Mouse (Mus musculus): ENCODE data around the gene Rpl7a.
A peak's percentile ranks its signal among the peaks of the same experiment; 100 is the strongest.
"Not testable (repeated sequence)": the region's sequence is repeated elsewhere in the genome, so short reads cannot be mapped to it uniquely, and the experiment has no call there.

Rpl7a gene

DNA sequence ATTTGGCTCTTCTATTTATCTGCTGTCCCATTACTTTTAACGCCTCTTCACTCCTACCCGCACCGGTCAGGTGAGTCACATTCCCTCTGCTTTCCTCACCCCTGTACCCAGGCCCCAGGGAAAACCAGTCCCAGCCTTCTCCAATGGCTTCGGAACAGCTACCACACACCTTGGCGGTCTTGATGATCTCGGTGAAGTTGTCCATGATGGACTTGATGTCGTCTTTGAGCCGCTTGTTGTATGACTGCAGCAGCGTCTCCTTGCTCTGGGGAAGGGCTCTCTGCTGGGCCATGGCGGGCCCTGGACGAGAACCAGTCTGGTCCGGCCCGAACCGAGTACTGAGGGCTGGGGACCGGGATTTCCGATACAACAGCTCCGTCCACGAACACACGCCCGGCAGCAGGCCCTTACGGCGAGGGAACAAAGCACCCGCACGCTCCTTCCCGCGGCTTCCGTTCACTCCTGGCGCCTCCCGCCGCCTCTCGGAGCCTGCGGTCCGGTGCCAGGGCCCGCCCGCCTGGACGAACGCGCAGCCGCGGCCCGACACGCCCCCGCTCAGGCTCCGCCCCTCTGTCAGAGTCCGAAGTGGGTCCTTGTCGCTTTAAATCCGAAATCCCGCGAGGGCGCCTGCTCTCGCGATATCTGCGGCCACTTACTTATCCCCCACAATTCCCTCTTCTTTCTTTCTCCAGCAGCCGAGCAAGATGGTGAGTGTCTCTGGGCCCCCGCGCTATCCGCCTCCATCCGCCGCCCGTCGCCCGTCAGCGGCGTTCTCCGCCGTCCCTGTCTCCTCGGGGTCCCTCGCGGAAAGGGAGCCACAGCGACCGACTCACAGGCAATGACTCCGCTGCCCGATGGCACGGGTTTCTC is at the start of gene Rpl7a, which contains the start of gene Med22:
Gene Rpl7a (plus strand): TSS at position 641 of the 870 bp plus-strand sequence.
Gene Med22 (minus strand): TSS at position 554 of the 870 bp plus-strand sequence.
- peak; percentile 100 for DNase-seq

DNA sequence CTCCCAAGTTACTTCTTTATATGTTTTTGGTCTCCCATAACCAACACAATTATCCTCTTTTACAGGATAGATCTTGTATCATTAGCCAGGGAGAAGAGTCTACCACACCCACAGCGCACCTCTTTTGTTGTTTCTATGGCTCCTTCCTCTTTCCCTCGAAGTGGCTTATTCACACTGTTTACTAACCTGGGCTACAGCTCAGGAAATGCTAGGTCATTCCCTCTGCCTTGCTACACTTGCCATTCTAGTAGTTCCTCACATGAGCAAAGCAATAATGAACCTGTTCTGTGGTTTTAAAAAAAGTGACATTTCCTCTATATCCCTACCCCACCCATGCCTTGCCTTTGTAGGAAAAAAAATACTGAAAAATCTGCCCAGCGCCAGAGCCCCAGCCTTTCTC is 47.7 kb upstream of the Rpl7a start:
- DNase-seq, result no peak

DNA sequence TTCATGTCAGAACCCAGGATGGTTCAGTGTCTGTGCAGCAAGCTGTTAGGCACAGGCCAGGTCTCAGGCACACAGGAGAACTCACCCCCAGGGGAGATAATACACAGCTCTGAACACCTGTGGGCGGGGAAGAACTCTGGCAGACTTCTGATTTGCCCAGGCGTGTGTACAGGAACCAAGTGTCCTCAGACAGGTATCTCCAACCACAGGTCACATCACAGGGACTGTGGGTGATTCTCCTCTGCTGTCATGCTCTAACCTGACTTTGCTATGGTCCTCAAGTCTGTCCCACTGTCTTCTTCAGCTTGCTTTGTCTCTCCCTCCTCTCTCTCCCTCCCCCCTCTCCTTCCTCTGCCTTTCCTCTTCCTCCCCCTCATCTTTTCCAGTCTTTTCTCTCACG is 45.7 kb upstream of the Rpl7a start, which contains the start of gene Abo:
Gene Abo (minus strand): TSS at position 101 of the 400 bp plus-strand sequence.
- no peak for DNase-seq

DNA sequence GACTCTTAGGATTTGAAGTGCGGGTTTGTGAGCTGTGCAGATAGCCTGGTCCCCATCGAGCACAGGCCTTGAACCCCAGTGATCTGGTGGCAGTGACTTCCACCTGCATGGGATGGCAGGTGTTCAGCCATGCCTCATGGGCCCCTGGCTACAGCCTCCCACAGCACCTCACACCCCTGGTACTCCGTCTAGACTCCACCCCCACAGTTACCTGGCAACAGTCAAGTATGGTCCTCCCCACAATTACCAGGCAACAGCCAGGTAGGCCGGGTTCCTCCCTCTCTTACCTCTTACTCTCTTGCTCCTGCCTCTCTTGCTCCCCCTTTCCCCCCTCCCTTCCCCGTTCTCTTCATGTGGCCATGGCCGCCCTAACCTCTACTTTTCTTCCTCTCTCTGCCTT is 39.9 kb upstream of the Rpl7a start:
- DNase-seq, result no peak

DNA sequence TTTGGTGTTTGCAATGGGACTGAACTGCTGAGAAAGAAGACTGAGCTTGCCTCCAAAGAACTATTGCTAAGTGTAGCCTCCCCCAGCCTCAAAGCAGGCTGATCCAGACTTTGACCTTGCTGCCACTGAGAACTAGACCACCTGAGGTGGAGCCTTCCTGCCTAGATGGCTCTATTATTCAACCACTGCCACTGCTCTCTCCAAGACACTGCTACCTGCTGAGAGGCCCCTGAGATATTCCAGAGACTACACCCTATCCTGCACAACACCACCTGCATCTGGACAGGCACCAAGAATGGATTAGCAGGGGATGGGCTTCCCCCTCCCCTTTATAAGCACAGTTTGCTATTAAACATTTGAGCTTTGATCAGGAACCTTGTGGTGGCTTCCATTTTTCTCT is 32.0 kb upstream of the Rpl7a start:
- DNase-seq, result no peak

DNA sequence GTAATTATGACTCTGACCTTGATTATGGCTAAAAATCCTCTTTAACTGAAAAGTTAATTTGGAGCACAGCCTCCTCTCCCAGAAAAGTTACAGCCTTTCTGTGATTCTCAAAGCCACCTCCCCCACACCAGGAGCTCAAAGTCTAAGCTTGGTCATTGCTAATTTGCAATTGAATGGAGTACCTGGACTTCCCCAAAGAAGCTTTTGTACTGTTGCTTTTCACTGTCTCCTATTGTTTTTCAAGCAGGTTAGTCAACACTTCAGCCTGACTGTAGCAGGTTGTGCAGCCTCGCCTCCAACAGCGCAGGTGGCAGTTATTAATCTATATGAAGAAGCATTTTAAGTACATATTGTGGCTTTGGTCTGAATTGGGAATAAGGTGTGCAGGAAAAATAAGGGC is 25.0 kb upstream of the Rpl7a start:
- DNase-seq, result not testable (repeated sequence)

DNA sequence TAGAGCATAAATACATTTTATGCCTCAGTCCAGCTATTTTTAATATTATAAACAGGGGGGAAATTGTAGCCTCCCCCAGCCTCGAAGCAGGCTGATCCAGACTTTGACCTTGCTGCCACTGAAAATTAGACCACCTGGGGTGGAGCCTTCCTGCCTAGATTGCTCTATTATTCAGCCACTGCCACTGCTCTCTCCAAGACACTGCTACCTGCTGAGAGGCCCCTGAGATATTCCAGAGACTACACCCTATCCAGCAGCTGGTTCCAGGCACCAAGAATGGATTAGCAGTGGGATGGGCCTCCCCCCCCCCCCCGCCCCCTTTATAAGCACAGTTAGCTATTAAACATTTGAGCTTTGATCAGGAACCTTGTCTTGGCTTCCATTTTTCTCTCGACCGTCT is 24.4 kb upstream of the Rpl7a start:
- DNase-seq, result not testable (repeated sequence)

DNA sequence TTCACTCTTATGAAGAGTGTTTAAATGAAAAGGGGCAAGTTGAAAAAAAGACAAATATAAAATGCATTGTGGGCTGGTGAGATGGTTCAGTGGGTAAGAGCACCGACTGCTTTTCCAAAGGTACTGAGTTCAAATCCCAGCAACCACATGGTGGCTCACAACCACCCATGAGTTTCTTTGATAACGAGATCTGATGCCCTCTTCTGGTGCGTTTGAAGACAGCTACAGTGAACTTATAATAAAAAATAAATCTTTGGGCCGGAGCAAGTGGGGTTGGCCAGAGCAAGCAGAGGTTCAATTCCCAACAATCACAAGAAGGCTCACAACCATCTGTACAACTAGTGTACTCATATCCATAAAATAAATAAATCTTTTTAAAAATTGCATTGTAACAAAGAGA is 14.7 kb upstream of the Rpl7a start:
- no peak for DNase-seq

DNA sequence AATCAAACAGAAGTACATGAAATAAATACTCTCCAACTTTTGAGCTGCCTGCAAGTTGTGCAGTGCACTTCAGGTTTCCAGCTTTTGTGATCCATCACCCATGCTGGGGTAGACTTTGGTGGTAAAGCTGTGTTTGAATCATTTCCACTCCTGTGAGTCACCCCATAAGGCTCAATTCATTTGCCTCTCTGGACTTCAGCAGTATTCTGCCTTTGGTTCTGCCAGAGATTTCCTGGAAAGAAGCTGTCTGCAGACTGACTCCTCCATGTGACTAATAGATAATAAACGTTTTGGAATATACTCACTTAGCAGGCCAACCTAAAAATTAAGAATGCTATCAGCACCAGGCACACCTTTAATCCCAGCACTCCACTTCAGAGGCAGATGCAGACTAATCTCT is 9.8 kb upstream of the Rpl7a start:
- DNase-seq, result no peak

DNA sequence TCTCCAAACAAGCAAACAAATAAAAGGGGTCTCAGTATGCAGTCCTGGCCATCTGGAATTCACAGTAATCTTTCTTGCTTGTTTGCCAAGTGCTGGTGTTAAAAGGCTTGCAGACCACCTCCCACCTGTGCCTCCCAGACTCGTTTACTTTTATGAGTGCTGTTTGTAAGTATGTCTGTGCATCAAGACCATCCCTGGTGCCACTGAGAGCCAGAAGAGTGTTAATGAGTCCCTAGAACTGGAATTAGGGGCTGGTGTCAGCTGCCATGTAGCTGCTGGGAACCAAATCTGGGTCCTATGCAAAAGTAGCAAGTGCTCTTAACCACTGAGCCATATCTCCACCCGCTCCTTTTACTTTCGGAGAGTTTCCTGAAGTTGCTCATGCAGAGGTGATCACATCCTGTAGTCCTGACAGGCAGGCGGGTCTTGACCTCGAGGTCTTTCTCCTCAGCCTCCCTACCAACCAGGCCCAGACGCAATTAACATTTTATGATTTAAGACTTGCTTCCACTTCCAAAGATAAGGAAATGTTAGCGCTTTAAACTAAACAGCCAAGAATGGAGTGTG is 8.6 kb upstream of the Rpl7a start:
- DNase-seq, result no peak

DNA sequence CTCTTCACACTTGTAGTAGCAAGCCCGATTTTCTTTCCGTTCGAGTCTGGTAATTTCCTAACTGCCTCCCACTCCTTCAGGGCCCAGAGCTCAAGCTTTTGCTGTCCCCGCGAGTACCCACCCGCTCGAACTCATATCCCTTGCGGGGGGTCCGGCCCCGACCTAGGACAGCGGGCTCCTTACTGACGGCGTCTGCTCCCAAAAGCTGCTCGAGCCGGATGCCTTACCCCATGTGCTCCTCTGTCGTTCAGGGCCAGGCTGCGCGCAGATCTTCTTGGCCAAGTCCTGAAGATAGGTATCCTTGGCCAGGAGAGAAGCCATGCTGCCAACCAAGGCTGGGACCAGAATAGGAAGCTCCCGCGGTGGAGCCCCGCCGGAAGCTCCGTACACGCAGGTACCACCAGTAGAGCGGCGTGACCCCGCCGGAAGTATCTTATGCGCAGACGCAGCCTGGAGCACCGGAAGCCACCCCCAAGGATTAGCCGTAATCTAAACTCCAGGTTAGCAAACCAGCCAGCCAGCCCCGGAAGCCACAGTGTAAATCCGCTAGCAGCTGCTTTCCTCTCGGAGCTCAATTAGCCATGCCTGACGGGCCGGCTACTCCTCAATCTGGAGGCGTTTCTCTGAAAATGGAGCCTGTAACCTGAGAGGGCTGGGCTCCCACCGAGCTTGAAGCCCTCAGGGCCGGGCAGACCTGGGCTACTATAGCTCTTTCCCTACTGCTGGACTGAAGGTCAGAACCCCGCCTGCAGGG is 7.9 kb upstream of the Rpl7a start, which contains the start of gene Surf6:
Gene Surf6 (minus strand): TSS at position 413 of the 754 bp plus-strand sequence.
- DNase-seq, result peak; percentile 95 to 96

DNA sequence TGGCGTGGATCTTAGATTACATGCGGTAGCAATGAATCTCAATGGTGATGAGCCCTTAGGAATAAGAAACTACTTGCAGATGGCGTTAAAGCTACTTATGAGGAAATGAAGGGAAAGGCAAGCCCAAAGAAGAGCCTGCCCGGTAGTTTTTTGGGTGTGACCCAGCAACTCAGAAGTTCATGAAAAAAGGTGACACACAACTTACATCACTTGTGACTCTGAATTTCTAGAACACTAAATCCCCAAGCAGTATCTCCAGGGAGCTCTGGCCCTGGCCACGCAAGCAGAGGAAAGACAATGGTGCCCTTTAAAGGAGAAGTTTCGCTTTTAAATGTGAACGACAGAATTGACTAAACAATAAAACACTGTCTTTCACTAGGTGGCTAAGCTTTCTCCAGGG is 7.3 kb upstream of the Rpl7a start:
- DNase-seq, result no peak

DNA sequence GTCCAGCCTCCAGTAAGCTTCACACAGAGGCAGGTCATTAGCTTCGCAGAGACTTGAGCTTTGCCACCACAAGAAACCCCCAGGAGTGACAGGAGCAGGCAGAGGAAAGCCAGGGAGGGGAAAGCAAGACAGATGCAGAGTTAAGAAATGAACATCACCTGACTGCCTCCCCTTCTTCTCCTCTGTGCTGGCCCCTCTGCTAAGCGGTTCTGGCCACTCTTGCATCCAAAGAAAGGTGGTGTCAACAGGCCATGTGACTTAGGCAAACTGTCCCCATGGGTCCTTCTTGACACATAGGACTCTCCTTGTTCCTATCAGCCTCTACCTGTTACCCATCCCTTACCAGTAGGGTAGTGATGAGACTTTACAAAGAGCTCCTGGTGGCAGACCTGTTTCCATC is 4.6 kb upstream of the Rpl7a start:
- DNase-seq, result no peak

DNA sequence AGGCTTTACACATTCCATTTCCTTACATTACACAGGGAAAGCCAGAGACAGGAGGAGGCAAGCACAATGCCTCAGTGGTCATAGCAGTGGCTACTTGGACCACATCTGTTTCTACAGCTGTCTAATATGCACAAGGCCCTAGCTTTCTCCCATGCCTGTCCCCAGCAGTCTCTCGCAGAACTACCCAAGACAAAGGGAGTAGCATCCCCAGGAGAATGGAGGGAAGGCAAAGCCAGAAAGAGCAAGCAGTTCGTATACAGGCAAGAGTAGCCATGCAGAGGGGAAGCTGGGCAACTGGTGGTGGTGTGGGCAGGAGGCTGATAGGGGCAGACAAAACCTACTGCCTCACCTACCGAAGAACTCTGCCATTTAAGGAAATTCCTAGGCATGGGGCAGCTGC is 4.1 kb upstream of the Rpl7a start:
- no peak for DNase-seq

DNA sequence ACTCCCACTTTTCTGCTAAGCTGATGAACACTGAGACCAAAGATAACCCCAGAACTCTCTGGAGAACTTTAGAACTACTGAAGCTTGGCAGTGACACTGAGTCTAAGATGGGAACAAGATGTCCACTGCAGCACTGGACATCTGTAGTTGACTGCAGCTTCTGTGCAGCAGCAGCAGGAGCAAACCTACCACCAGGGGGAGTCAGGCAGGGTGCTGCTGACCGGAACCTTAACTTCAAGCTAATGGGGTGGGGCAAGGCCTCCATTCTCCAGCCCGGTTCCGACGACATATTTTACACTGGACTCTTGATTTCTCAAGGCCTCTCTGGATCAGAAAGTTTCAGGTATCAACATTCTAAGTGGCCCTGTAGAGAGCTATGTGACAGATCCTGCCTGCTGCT is 3.5 kb upstream of the Rpl7a start:
- peak in 1 of 2 experiments; percentile 60 for DNase-seq

DNA sequence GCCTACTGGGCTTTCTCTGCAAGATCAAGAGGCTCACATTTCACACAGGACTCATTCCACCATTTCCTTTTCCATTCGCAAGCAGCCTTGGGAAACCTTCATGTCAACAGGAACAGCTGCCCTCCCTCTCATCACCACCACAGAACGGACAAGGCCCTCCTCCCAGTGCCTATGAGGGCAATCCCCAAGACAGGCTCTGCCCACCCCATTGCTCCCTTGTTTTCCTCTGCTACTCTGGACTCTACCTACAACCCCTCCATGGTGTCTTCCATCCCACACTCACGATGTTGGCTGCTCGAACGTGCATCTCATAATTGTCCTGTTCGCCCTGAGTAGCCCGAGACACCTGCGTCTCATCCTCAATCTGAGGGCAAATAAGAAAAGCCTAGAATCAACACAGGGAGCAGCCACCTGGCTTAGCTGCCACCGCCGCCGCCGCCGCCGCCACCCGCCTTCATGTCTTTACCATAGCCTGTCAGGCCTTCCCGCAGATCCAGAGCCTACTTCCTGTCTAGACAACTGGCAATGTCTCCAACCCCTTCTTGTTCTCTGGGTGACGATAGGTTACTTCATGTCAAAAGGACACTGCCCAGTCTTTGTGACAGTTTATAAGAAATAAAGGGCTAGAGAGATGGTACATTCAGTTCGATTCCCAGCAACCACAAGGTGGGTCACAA is 1.7 kb upstream of the Rpl7a start:
- DNase-seq, result no peak

DNA sequence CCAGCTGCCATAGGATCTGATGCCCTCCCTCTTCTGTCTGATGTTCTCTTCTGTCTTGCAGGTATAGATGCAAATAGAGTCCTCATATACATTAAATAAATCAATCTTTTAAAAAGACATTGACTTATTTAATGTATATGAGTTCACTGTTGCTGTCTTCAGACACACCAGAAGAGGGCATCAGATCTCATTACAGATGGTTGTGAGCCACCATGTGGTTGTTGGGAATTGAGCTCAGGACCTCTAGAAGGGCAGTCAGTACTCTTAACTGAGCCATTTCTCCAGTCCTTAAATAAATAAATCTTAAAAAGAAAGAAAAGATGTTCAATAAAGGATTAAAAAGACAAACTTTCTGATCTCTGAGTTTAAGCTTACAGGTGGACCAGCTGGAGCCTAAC is 1.2 kb upstream of the Rpl7a start:
- no peak for DNase-seq

DNA sequence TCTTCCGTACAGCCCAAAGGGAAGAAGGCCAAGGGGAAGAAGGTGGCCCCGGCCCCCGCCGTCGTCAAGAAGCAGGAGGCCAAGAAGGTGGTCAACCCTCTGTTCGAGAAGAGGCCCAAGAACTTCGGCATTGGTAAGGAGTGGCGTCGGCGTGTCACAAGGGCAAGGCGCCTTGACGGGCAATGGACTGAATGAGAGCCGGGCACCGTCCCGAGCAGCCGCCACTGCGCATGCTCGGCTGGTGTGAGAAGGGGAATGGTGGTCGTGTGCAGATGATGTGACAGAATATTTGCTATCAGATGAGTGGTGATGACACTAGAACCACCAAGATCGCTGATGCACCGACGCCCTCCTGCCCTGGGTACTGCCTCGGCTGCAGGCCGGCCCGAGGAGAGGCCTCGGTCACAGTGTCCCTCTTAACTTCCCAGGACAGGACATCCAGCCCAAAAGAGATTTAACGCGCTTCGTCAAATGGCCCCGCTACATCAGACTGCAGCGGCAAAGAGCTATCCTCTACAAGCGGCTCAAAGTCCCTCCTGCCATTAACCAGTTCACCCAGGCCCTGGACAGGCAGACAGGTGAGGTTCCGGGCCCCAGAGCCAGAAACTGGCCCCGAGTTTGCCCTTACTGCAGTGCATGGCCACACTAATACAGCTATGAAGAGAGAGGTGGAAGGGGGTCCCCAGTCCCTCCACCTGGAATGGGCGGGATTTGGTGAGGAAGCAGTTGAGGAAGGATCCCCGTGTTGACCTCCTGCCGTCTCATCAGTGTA is 616 bp downstream of the Rpl7a start:
- peak in 1 of 2 experiments; percentile 72 for DNase-seq

DNA sequence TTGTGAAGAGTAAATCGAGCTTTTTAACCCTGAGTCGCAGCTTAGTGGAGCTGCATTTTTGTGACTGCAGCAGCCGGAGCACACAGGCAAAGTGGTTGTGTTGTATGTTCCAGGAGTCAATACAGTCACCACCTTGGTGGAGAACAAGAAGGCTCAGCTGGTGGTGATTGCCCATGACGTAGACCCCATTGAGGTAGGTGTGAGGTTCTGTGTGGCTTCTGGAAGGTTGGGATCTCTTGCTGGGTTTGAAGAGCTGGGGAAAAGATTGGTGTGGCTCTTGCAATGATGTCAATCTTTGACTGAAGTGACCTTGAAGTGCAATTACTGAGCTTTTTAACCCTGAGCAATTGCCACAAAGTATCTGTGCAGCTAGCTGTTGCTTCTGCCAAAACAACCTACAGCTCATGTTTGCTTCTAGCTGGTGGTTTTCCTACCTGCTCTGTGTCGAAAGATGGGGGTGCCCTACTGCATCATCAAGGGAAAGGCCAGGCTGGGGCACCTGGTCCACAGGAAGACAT is 1.7 kb downstream of the Rpl7a start:
- no peak for DNase-seq

DNA sequence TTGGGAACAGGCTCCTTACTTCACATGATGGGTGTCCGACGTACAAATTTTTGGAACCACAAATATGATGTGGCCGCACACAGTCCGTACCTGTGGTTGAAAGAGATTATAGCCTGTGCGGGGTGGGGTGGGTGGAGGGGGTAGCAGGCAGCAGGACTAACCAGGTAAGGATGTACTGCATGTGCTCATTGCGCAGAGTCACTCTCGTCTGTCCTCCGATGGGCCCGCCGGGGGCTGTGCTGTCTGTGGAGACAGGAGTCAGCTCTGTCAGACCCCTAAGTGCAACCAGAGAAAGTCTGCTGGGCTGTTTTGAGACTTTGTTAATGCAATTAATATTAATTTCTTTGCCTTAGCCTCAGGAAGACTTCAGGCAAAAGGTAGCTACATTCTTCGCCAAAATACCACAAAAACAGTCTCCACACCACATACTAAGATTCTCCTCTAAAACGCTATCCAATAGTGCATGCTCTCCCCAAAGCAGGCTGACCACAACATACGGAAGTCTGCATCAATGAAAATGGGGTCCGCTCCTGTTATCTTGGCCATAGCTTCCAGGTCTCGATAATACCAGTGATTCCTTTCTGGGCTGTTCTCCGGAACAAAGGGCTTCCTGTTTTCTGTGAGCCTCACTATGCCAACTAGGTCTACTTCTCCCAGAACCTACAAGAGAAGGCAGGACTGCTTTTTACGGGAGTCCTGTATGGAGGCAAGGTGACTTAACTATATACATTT is 3.0 kb downstream of the Rpl7a start:
- DNase-seq, result no peak

Measured in cerebellum, postnatal 25 days (tissue).